Mouse (Mus musculus) heart, embryonic 13.5 days (tissue): ENCODE measurements at regions not wholly inside any gene's neighbourhood (a gene's known extent, or its start where the extent isn't known, plus 50 kb on each side); places are given as distances from the start of the nearest gene placed in this dataset.

ENCODE experiments used
- ATAC-seq: fragments of 200-750 bp; cut with Nextera tagmentation; 2 replicates; pipeline ENCODE4 v1.8.0; 2017; ENCODE audit warnings: moderate TSS enrichment; ENCODE audit not compliant: insufficient number of reproducible peaks, low FRiP score, low TSS enrichment; ENCODE audit errors: extremely low read depth
- H3K27ac ChIP-seq: fragments of 300-500 bp; sonication (generic); replicated peaks from 2 replicates; pipeline ENCODE4 v1.5.1; 2015; ENCODE audit warnings: moderate library complexity, mild to moderate bottlenecking, inconsistent platforms
- H3K27me3 ChIP-seq: fragments of 300-500 bp; sonication (generic); replicated peaks from 2 replicates; pipeline ENCODE4 v1.6.1; 2015; ENCODE audit warnings: mild to moderate bottlenecking, inconsistent platforms
- H3K36me3 ChIP-seq: fragments of 300-500 bp; sonication (generic); 2 replicates; pipeline ENCODE4 v1.6.1; 2015; ENCODE audit warnings: mild to moderate bottlenecking, inconsistent platforms
- H3K4me1 ChIP-seq: fragments of 300-500 bp; sonication (generic); 2 replicates; pipeline ENCODE4 v1.6.1; 2015; ENCODE audit warnings: inconsistent platforms
- H3K4me2 ChIP-seq: fragments of 300-500 bp; sonication (generic); 2 replicates; pipeline ENCODE4 v1.6.1; 2015; ENCODE audit warnings: inconsistent platforms, mild to moderate bottlenecking, moderate library complexity
- H3K4me3 ChIP-seq: fragments of 300-500 bp; sonication (generic); 2 replicates; pipeline ENCODE4 v1.5.1; 2015; ENCODE audit warnings: moderate library complexity, mild to moderate bottlenecking, inconsistent platforms
- H3K9ac ChIP-seq: fragments of 300-500 bp; sonication (generic); 2 replicates; pipeline ENCODE4 v1.6.1; 2015; ENCODE audit warnings: inconsistent platforms, mild to moderate bottlenecking, moderate library complexity
- H3K9me3 ChIP-seq: fragments of 300-500 bp; sonication (generic); 2 replicates; pipeline ENCODE4 v1.6.1; 2016; ENCODE audit warnings: inconsistent platforms
- WGBS: fragments of 180-500 bp; shearing (Covaris S2); methylation state at CpG from one replicate; pipeline ENCODE4 v1.1.7; 2015; ENCODE audit warnings: mixed read lengths; 5-methylcytosine and 5-hydroxymethylcytosine counted together

GRCm38 (mm10) chr16:91156506-91156905 lies 61.6 kb upstream of the 4932438H23Rik start:
- Histone ChIP-seq H3K4me2 (no peak overlapping the region), H3K4me3 (no peak overlapping the region), H3K27ac (no peak overlapping the region), H3K36me3 (no peaks in the 10 kb centered on the region), H3K9me3 (no peaks in the 10 kb centered on the region), H3K9ac (no peak overlapping the region), H3K4me1 (no peaks in the 10 kb centered on the region), H3K27me3 (peaks cover 4% of the 10 kb centered on the region; the same call in 1 of the 2 replicates)
- WGBS: 38% methylated on average over 15 of the region's 15 CpGs
- ATAC-seq: no peak

- H3K9me3 ChIP-seq: no peaks in the 10 kb centered on the region
- no peak overlapping the region for H3K9ac ChIP-seq
- no peak overlapping the region for H3K4me3 ChIP-seq
- H3K4me2 ChIP-seq: no peak overlapping the region
- H3K4me1 ChIP-seq: no peaks in the 10 kb centered on the region
- H3K36me3 ChIP-seq: no peaks in the 10 kb centered on the region
- no peak for ATAC-seq
- 12% methylated on average over 8 of the region's 8 CpGs for WGBS
- H3K27ac ChIP-seq: no peak overlapping the region
- peaks cover 24% of the 10 kb centered on the region for H3K27me3 ChIP-seq
Measured at GRCm38 (mm10) chr16:91160679-91161078, 64.6 kb upstream of the Olig2 start.

- ATAC-seq: no peak
Measured at GRCm38 (mm10) chr16:91161616-91162015, 63.6 kb upstream of the Olig2 start.

GRCm38 (mm10) chr16:91162381-91162780 lies 62.9 kb upstream of the Olig2 start:
- Histone ChIP-seq H3K9ac (no peak overlapping the region), H3K4me1 (no peaks in the 10 kb centered on the region), H3K9me3 (no peaks in the 10 kb centered on the region), H3K4me2 (no peak overlapping the region), H3K27me3 (peaks cover 23% of the 10 kb centered on the region), H3K27ac (no peak overlapping the region), H3K4me3 (no peak overlapping the region), H3K36me3 (no peaks in the 10 kb centered on the region)
- WGBS: 80% methylated on average over 6 of the region's 6 CpGs
- ATAC-seq: no peak

More at GRCm38 (mm10) chr16:91161616-91162015, 63.6 kb upstream of the Olig2 start:
- H3K4me1 ChIP-seq: no peaks in the 10 kb centered on the region
- H3K4me3 ChIP-seq: no peak overlapping the region
- H3K4me2 ChIP-seq: no peak overlapping the region
- 76% methylated on average over 6 of the region's 6 CpGs for WGBS
- H3K9ac ChIP-seq: no peak overlapping the region
- H3K9me3 ChIP-seq: no peaks in the 10 kb centered on the region
- H3K27me3 ChIP-seq: peaks cover 24% of the 10 kb centered on the region
- H3K27ac ChIP-seq: no peak overlapping the region
- no peaks in the 10 kb centered on the region for H3K36me3 ChIP-seq

GRCm38 (mm10) chr16:91165906-91166305 lies 59.4 kb upstream of the Olig2 start:
- Histone ChIP-seq H3K4me3 (no peak overlapping the region), H3K9me3 (no peaks in the 10 kb centered on the region), H3K27ac (no peak overlapping the region), H3K36me3 (no peaks in the 10 kb centered on the region), H3K27me3 (peaks cover 26% of the 10 kb centered on the region), H3K4me2 (no peak overlapping the region), H3K9ac (no peak overlapping the region), H3K4me1 (peaks cover 13% of the 10 kb centered on the region)
- WGBS: 77% methylated on average over 4 of the region's 4 CpGs
- no peak for ATAC-seq

- Histone ChIP-seq H3K4me3 (no peak overlapping the region), H3K9ac (no peak overlapping the region), H3K4me2 (no peak overlapping the region), H3K36me3 (no peaks in the 10 kb centered on the region), H3K4me1 (peaks cover 13% of the 10 kb centered on the region), H3K27ac (no peak overlapping the region), H3K27me3 (peaks cover 23% of the 10 kb centered on the region), H3K9me3 (no peaks in the 10 kb centered on the region)
- no peak for ATAC-seq
Measured at GRCm38 (mm10) chr16:91166866-91167265, 58.4 kb upstream of the Olig2 start.

- H3K27me3 ChIP-seq: peaks cover 10% of the 10 kb centered on the region
- H3K9me3 ChIP-seq: no peaks in the 10 kb centered on the region
- H3K9ac ChIP-seq: no peak overlapping the region
- H3K4me1 ChIP-seq: peaks cover 13% of the 10 kb centered on the region
- 59% methylated on average over 7 of the region's 7 CpGs for WGBS
- no peak overlapping the region for H3K27ac ChIP-seq
- no peak for ATAC-seq
- no peak overlapping the region for H3K4me2 ChIP-seq
- H3K36me3 ChIP-seq: no peaks in the 10 kb centered on the region
- H3K4me3 ChIP-seq: no peak overlapping the region
Measured at GRCm38 (mm10) chr16:91168398-91168797, 56.9 kb upstream of the Olig2 start.

- H3K4me2 ChIP-seq: peak overlapping the region; percentile 72
- peak overlapping the region; percentile 69 for H3K9ac ChIP-seq
- WGBS: under 1% methylated on average over 16 of the region's 16 CpGs
- peak overlapping the region; percentile 41 for H3K4me3 ChIP-seq
- H3K27ac ChIP-seq: no peak overlapping the region
- H3K27me3 ChIP-seq: peaks cover 6% of the 10 kb centered on the region; the same call in 1 of the 2 replicates
- peaks cover 13% of the 10 kb centered on the region for H3K4me1 ChIP-seq
- ATAC-seq: no peak
- H3K9me3 ChIP-seq: no peaks in the 10 kb centered on the region
- no peaks in the 10 kb centered on the region for H3K36me3 ChIP-seq
Measured at GRCm38 (mm10) chr16:91169829-91170228, 55.4 kb upstream of the Olig2 start.

- ATAC-seq: no peak
- H3K27me3 ChIP-seq: peaks cover 6% of the 10 kb centered on the region; the same call in 1 of the 2 replicates
- H3K9ac ChIP-seq: no peak overlapping the region
- H3K27ac ChIP-seq: no peak overlapping the region
- H3K4me2 ChIP-seq: no peak overlapping the region
- no peak overlapping the region for H3K4me3 ChIP-seq
- H3K36me3 ChIP-seq: no peaks in the 10 kb centered on the region
- 79% methylated on average over 14 of the region's 14 CpGs for WGBS
- no peaks in the 10 kb centered on the region for H3K9me3 ChIP-seq
- peaks cover 13% of the 10 kb centered on the region for H3K4me1 ChIP-seq
Measured at GRCm38 (mm10) chr16:91171911-91172440, 53.3 kb upstream of the Olig2 start.

- Histone ChIP-seq H3K4me3 (no peak overlapping the region), H3K27ac (no peak overlapping the region), H3K36me3 (no peaks in the 10 kb centered on the region), H3K9ac (no peak overlapping the region), H3K9me3 (no peaks in the 10 kb centered on the region), H3K27me3 (peaks cover 4% of the 10 kb centered on the region; the same call in 1 of the 2 replicates), H3K4me1 (peaks cover 13% of the 10 kb centered on the region), H3K4me2 (no peak overlapping the region)
- ATAC-seq: no peak
- WGBS: 77% methylated on average over 9 of the region's 9 CpGs
Measured at GRCm38 (mm10) chr16:91172510-91172909, 52.7 kb upstream of the Olig2 start.

- Histone ChIP-seq H3K36me3 (no peaks in the 10 kb centered on the region), H3K27me3 (no peaks in the 10 kb centered on the region; the same call in 1 of the 2 replicates), H3K27ac (no peak overlapping the region), H3K4me3 (no peak overlapping the region), H3K9me3 (no peaks in the 10 kb centered on the region), H3K4me1 (peaks cover 13% of the 10 kb centered on the region), H3K9ac (no peak overlapping the region), H3K4me2 (no peak overlapping the region)
- no peak for ATAC-seq
- WGBS: 75% methylated on average over 15 of the region's 15 CpGs
Measured at GRCm38 (mm10) chr16:91173241-91173640, 52.0 kb upstream of the Olig2 start.

GRCm38 (mm10) chr16:91173870-91174278 lies 51.4 kb upstream of the Olig2 start:
- no peak overlapping the region for H3K4me3 ChIP-seq
- ATAC-seq: no peak
- no peak overlapping the region for H3K27ac ChIP-seq
- 34% methylated on average over 3 of the region's 3 CpGs for WGBS
- H3K27me3 ChIP-seq: no peaks in the 10 kb centered on the region; the same call in 1 of the 2 replicates
- no peak overlapping the region for H3K9ac ChIP-seq
- H3K9me3 ChIP-seq: no peaks in the 10 kb centered on the region
- H3K4me2 ChIP-seq: no peak overlapping the region
- peaks cover 13% of the 10 kb centered on the region for H3K4me1 ChIP-seq
- no peaks in the 10 kb centered on the region for H3K36me3 ChIP-seq
